Mouse (Mus musculus): ENCODE results near the gene Nppc. TPM values are rescaled to one million over a fixed set of nuclear protein-coding genes. Genes with fewer than 3 reads are reported as not detected.

Nppc gene
- polyA plus RNA-seq, 1 experiment from 2014 or later, result 3.6 TPM

Small RNA genes lying within 50 kb of the gene (microRNA-seq; reads per million reads assigned to microRNA genes)
- gene Gm22955, result not detected

Other genes with a start within 250 kb of the Nppc start
- 0.12 TPM in 1 of 2 replicates, not detected in the other for gene Nmur1, start 244.3 kb downstream of the Nppc start, polyA plus RNA-seq (2015; fragmentation: Nextera tagmentation; extraction: Ambion mirVana)
- gene Tex44, start 244.2 kb downstream of the Nppc start, polyA plus RNA-seq (2015; fragmentation: Nextera tagmentation; extraction: Ambion mirVana), result not detected in 2 replicates
- gene Ptma, start 143.8 kb downstream of the Nppc start, polyA plus RNA-seq (2015; fragmentation: Nextera tagmentation; extraction: Ambion mirVana), result 2,279 and 2,662 TPM in 2 replicates
- gene Pde6d, start 87.9 kb downstream of the Nppc start, polyA plus RNA-seq (2015; fragmentation: Nextera tagmentation; extraction: Ambion mirVana), result 50.9 and 52.8 TPM in 2 replicates
- gene Cops7b, start 87.7 kb downstream of the Nppc start, polyA plus RNA-seq (2015; fragmentation: Nextera tagmentation; extraction: Ambion mirVana), result 45.4 and 47.6 TPM in 2 replicates
- 30.8 and 33.1 TPM in 2 replicates for gene Dis3l2, start 33.2 kb upstream of the Nppc start, polyA plus RNA-seq (2015; fragmentation: Nextera tagmentation; extraction: Ambion mirVana)

Data from kidney, embryonic 16.5 days (tissue).